Mouse (Mus musculus) CH12.LX (cell line): Measurements from ENCODE around the gene Rac1. TPM values are rescaled to one million over a fixed set of nuclear protein-coding genes. Genes with fewer than 3 reads are reported as not detected.

Experiments
- DNase-seq: peaks from one replicate; pipeline ENCODE4 v3.0.0-alpha.2; 2013; ENCODE audit errors: extremely low read depth
- H3K27ac ChIP-seq: 2 replicates; pipeline ENCODE4 v1.5.1; 2012; ENCODE audit warnings: low read depth, mild to moderate bottlenecking, control low read depth, moderate library complexity; ENCODE audit not compliant: insufficient read depth
- H3K27me3 ChIP-seq: replicated peaks from 2 replicates; pipeline ENCODE3; 2012; ENCODE audit warnings: inconsistent platforms
- H3K36me3 ChIP-seq, 2 experiments: replicated peaks in 1 of 2; 2 replicates each; pipeline versions ENCODE3 to v1.6.1; 2012; ENCODE audit warnings: inconsistent platforms in 1 of 2, low read length in 1 of 2, mild to moderate bottlenecking in 1 of 2, mixed read lengths in 1 of 2, moderate library complexity in 1 of 2; ENCODE audit not compliant: control insufficient read depth in 1 of 2, insufficient read depth in 1 of 2
- H3K4me1 ChIP-seq, 2 experiments: 2 replicates each; pipeline ENCODE4 v1.6.1; 2012; ENCODE audit warnings: inconsistent platforms in 1 of 2, moderate library complexity in 1 of 2; ENCODE audit not compliant: insufficient read depth in 2 of 2, control insufficient read depth in 1 of 2
- H3K4me2 ChIP-seq: 2 replicates; pipeline ENCODE4 v1.6.1; 2012; ENCODE audit warnings: low read depth, mild to moderate bottlenecking, control low read depth; ENCODE audit not compliant: poor library complexity, insufficient read depth, severe bottlenecking
- H3K4me3 ChIP-seq, 3 experiments: fragments of 150-350 bp in 1 of 3; sonication (generic) in 1 of 3; replicated peaks in 1 of 3; 2 replicates each; pipeline versions ENCODE3 to v1.5.1; 2011 to 2012; ENCODE audit warnings: low read depth in 2 of 3, low read length in 2 of 3, mild to moderate bottlenecking in 2 of 3, moderate library complexity in 2 of 3, control low read depth in 1 of 3, improper control_type of control experiment in 1 of 3, inconsistent platforms in 1 of 3, mixed read lengths in 1 of 3; ENCODE audit not compliant: poor library complexity in 1 of 3
- H3K79me2 ChIP-seq: replicated peaks from 2 replicates; pipeline ENCODE4 v1.6.1; 2012; ENCODE audit warnings: mild to moderate bottlenecking, moderate library complexity; ENCODE audit not compliant: control insufficient read depth, poor library complexity, insufficient read depth, severe bottlenecking; ENCODE audit errors: extremely low read depth
- H3K9ac ChIP-seq: 2 replicates; pipeline ENCODE4 v1.6.1; 2012; ENCODE audit warnings: low read depth, mild to moderate bottlenecking, control low read depth, moderate library complexity; ENCODE audit not compliant: insufficient read depth
- H3K9me3 ChIP-seq: replicated peaks from 2 replicates; pipeline ENCODE3; 2012; ENCODE audit warnings: low read length, inconsistent platforms, mixed read lengths
- BHLHE40 ChIP-seq: IDR thresholded peaks from 2 replicates; pipeline ENCODE4 v1.6.1; 2011; ENCODE audit warnings: mild to moderate bottlenecking, low read depth, low read length, improper control_type of control experiment
- CHD1 ChIP-seq: IDR thresholded peaks from 2 replicates; pipeline ENCODE4 v1.6.1; 2012; ENCODE audit warnings: low read depth, low read length, improper control_type of control experiment, inconsistent platforms
- CHD2 ChIP-seq: IDR thresholded peaks from 2 replicates; pipeline ENCODE4 v1.6.1; 2011; ENCODE audit warnings: low read length, improper control_type of control experiment
- CTCF ChIP-seq, 2 experiments: IDR thresholded peaks in 1 of 2; conservative IDR thresholded peaks in 1 of 2; 2 replicates each; pipeline ENCODE4 v1.5.1; 2011 to 2012; ENCODE audit warnings: low read depth in 2 of 2, low read length in 2 of 2, improper control_type of control experiment in 1 of 2, inconsistent platforms in 1 of 2, mild to moderate bottlenecking in 1 of 2, moderate library complexity in 1 of 2
- ELF1 ChIP-seq: IDR thresholded peaks from 2 replicates; pipeline ENCODE4 v1.6.1; 2014; ENCODE audit warnings: low read depth, mild to moderate bottlenecking, inconsistent platforms, low read length, improper control_type of control experiment
- ETS1 ChIP-seq: conservative IDR thresholded peaks from 2 replicates; pipeline ENCODE4 v1.6.1; 2012; ENCODE audit warnings: low read depth, mild to moderate bottlenecking, inconsistent platforms, low read length, improper control_type of control experiment, moderate library complexity
- GABPA ChIP-seq: IDR thresholded peaks from 2 replicates; pipeline ENCODE4 v1.6.1; 2012; ENCODE audit warnings: low read depth, low read length, improper control_type of control experiment, inconsistent platforms; ENCODE audit not compliant: insufficient replicate concordance
- HCFC1 ChIP-seq: IDR thresholded peaks from 2 replicates; pipeline ENCODE4 v1.6.1; 2012; ENCODE audit warnings: low read depth, mild to moderate bottlenecking, inconsistent platforms, low read length, improper control_type of control experiment
- JUND ChIP-seq: conservative IDR thresholded peaks from 2 replicates; pipeline ENCODE4 v1.6.1; 2011; ENCODE audit warnings: low read depth, low read length, improper control_type of control experiment
- MAX ChIP-seq: IDR thresholded peaks from 2 replicates; pipeline ENCODE4 v1.6.1; 2011; ENCODE audit warnings: low read length, improper control_type of control experiment
- MAZ ChIP-seq: IDR thresholded peaks from 2 replicates; pipeline ENCODE4 v1.6.1; 2012; ENCODE audit warnings: low read depth, mild to moderate bottlenecking, inconsistent platforms, low read length, improper control_type of control experiment, moderate library complexity
- MYC ChIP-seq: IDR thresholded peaks from 2 replicates; pipeline ENCODE4 v1.6.1; 2011; ENCODE audit warnings: low read depth, mild to moderate bottlenecking, improper control_type of control experiment, low read length
- NELFE ChIP-seq: IDR thresholded peaks from 2 replicates; pipeline ENCODE4 v1.6.1; 2011; ENCODE audit warnings: low read depth, low read length, improper control_type of control experiment
- POLR2A ChIP-seq: IDR thresholded peaks from 2 replicates; pipeline ENCODE4 v1.6.1; 2011; ENCODE audit warnings: low read depth, mild to moderate bottlenecking, improper control_type of control experiment, low read length
- RAD21 ChIP-seq: IDR thresholded peaks from 2 replicates; pipeline ENCODE4 v1.6.1; 2011; ENCODE audit warnings: low read depth, mild to moderate bottlenecking, low read length, improper control_type of control experiment, moderate library complexity
- RCOR1 ChIP-seq: conservative IDR thresholded peaks from 2 replicates; pipeline ENCODE4 v1.6.1; 2012; ENCODE audit warnings: low read depth, mild to moderate bottlenecking, inconsistent platforms, low read length, improper control_type of control experiment
- UBTF ChIP-seq: IDR thresholded peaks from 2 replicates; pipeline ENCODE4 v1.6.1; 2012; ENCODE audit warnings: low read depth, mild to moderate bottlenecking, inconsistent platforms, low read length, improper control_type of control experiment, moderate library complexity
- USF2 ChIP-seq: conservative IDR thresholded peaks from 2 replicates; pipeline ENCODE4 v1.6.1; 2011; ENCODE audit warnings: low read depth, low read length, improper control_type of control experiment
- ZKSCAN1 ChIP-seq: IDR thresholded peaks from 2 replicates; pipeline ENCODE4 v1.6.1; 2012; ENCODE audit warnings: low read depth, inconsistent platforms, low read length, improper control_type of control experiment, borderline replicate concordance
- ZNF384 ChIP-seq: IDR thresholded peaks from 2 replicates; pipeline ENCODE4 v1.6.1; 2012; ENCODE audit warnings: low read depth, low read length, improper control_type of control experiment, inconsistent platforms
- dilution Hi-C: fragments of 300-500 bp; cut with MboI; formaldehyde crosslinking; loops from 2 replicates; pipeline ENCODE4 v1.14.3; 2020; ENCODE audit warnings: low sequenced_read_pairs; ENCODE audit not compliant: extremely low pct_unique_long_range_greater_than_20kb, extremely low pct_ligation_motif_present
- in situ Hi-C: fragments of 300-500 bp; cut with MboI; formaldehyde crosslinking; loops from 3 replicates; pipeline ENCODE4 v1.14.3; 2019; ENCODE audit warnings: low sequenced_read_pairs, low pct_ligation_motif_present, low pct_unique_long_range_greater_than_20kb, mixed read lengths
- polyA plus RNA-seq: library from polyadenylated mRNA; unstranded; fragments of >175 nt; gene quantifications from 2 replicates; pipeline ENCODE4 v1.2.1, GENCODE M21; 2012; ENCODE audit warnings: low read depth; ENCODE audit not compliant: insufficient read length
- total RNA-seq, 2 experiments: library from RNA; depleted of rRNA; stranded (reverse); fragments of 300-350 nt in 1 of 2; fragments of >200 nt in 1 of 2; gene quantifications; 2 replicates each; pipeline ENCODE4 v1.2.3; 2012 to 2014

Rac1 gene
- total and polyA plus RNA-seq, 3 experiments, result 138 to 222 (median 199) TPM

DNA sequence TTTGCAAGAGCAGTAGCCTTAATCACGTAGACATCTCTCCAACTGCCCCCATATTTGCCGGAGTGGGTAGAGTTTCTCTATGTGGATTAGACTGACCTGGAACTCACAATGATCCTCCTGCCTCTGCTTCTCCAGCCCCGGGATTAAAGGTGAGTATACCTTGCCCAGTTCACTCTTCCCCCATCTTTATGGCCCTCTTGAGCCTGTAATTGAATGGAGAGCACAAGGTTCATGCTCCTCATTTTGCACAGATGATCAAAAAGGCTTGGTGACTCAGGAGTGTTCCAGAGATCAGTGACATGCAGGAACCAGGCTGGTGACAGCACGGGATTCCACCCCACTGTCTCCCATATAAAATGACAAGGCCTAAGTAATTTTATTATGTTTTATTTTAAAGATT is 7.1 kb upstream of the Rac1 start:
- H3K27ac ChIP-seq, result no peak overlapping the region
- TF ChIP-seq RAD21, result no peak
- no peak for TF ChIP-seq RCOR1
- no peak for TF ChIP-seq MYC
- TF ChIP-seq, all 38 proteins: peak for 0
- peaks cover 3% of the 10 kb centered on the region for H3K27me3 ChIP-seq
- H3K79me2 ChIP-seq, result no peaks in the 10 kb centered on the region
- no peak overlapping the region for H3K9ac ChIP-seq
- in situ Hi-C loops (no loop called here), dilution Hi-C loops (no loop called here)
- no peak for DNase-seq
- H3K4me3 ChIP-seq, result no peak overlapping the region
- no peak overlapping the region for H3K4me2 ChIP-seq
- H3K9me3 ChIP-seq, result no peaks in the 10 kb centered on the region
- no peaks in the 10 kb centered on the region for H3K36me3 ChIP-seq
- H3K4me1 ChIP-seq, result peaks cover 0 to 2% of the 10 kb centered on the region in 2 experiments; a peak in 1 of 4 replicates

DNA sequence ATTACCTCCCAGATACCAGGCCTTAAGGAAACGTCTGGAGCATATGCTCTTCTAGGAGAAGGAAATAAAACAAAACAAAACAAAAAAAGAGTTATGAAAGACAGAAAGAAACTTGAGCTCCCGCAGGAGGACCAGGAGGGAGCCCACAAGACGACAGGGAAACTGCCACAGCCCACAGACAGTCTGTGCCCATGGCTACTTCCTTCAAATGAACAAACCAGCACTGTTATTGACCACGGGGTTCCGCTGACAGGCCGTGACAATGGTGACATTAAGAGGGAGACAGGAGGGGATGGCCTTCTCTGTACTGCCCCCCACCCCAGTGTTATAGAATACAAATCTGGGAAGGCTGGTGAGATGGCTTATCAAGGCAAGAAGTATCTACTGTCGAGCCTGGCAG is 2.9 kb upstream of the Rac1 start:
- TF ChIP-seq MAX (no peak), ELF1 (no peak), JUND (no peak), USF2 (no peak), UBTF (no peak), ZKSCAN1 (no peak), NELFE (no peak), CHD1 (no peak), GABPA (no peak), CHD2 (no peak), MAZ (no peak), HCFC1 (no peak), RCOR1 (no peak), ETS1 (no peak), POLR2A (no peak), MYC (no peak), BHLHE40 (no peak), CTCF (conservative IDR thresholded peaks at IDR 0.05 in 1 of 2, IDR thresholded peaks at IDR 0.05 in 1 of 2; ENCODE audit: low read depth in 2 of 2, low read length in 2 of 2) (no peak), ZNF384 (no peak)
- peaks cover 0 to 1% of the 10 kb centered on the region in 2 experiments for H3K36me3 ChIP-seq
- H3K9me3 ChIP-seq, result no peaks in the 10 kb centered on the region
- H3K9ac ChIP-seq, result no peak overlapping the region
- H3K27me3 ChIP-seq, result no peaks in the 10 kb centered on the region
- DNase-seq, result no peak
- no peak overlapping the region for H3K27ac ChIP-seq
- in situ Hi-C loops (no loop called here), dilution Hi-C loops (no loop called here)
- no peak overlapping the region for H3K4me3 ChIP-seq
- no peak overlapping the region for H3K4me2 ChIP-seq
- peaks cover 22% of the 10 kb centered on the region for H3K79me2 ChIP-seq
- peaks cover 2 to 11% of the 10 kb centered on the region in 2 experiments; a peak in 3 of 4 replicates for H3K4me1 ChIP-seq
